Mouse (Mus musculus) cortical plate, adult 2 months (tissue): ENCODE data around the gene Tsnax.

Experiments
- CTCF ChIP-seq: fragments of 200-500 bp; IDR thresholded peaks from 2 replicates; pipeline ENCODE4 v1.5.1; 2011; ENCODE audit warnings: mild to moderate bottlenecking, control low read depth, low read length; ENCODE audit not compliant: insufficient read depth; ENCODE audit errors: extremely low read depth
- POLR2A ChIP-seq: fragments of 200-500 bp; IDR thresholded peaks from 2 replicates; pipeline ENCODE4 v1.6.1; 2011; ENCODE audit warnings: mild to moderate bottlenecking, low read length, control low read depth; ENCODE audit not compliant: insufficient read depth; ENCODE audit errors: extremely low read depth

- TF ChIP-seq CTCF, result no peak
- no peak for TF ChIP-seq POLR2A
These were observed 32.8 kb upstream of the Tsnax start for GRCm38 (mm10) chr8:124980036-124980435.
